Mouse (Mus musculus): ENCODE data around the gene Rad9a.

DNA sequence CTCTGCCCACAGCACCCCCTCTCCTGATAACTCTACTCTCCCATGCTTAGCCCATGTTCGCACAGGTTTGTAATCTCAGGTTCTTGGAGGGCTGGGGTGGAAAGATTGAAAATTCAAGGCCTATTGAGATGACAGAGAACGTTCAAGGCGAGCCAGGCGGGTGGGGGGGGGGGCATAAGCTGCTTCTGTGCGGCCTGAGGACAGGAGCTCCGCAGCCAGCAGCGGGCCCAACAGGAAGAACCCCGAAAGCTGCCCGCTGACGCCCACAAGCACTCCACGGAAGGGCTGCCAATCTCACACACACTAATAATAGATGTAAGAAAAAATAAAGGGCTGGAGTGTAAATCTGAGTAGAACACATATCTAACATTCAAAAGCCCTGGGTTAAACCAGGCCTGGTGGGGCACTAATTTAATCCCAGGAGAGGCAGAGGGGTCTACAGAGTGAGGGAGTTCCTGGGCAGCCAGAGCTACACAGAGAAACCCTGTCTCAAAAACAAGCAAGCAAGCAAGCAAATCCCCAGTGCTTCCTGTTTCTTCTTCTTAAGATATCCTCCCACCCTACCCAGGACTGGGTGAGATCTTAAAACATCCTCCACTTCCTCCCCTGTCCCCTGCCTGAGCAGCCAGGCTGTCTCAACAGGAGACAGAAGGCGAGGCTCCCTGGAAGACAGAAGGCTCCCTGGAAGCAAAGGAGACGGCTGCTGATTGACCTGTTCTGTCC lies 2.3 kb upstream of the Rad9a start:
- no peak for TF ChIP-seq E2F4 (IDR thresholded peaks at IDR 0.05; ENCODE audit: borderline replicate concordance, low read depth, low read length)
- TF ChIP-seq MAFK (IDR thresholded peaks at IDR 0.05; ENCODE audit: borderline replicate concordance, low read depth, low read length) = no peak
- TF ChIP-seq POLR2A (IDR thresholded peaks at IDR 0.05; ENCODE audit: control insufficient read depth in 1 of 2, insufficient read depth in 1 of 2, low read depth in 1 of 2, low read length in 2 of 2, poor library complexity in 1 of 2) = peak in 1 of 2 experiments; percentile 64; a peak in 2 of 4 replicates
